Mouse (Mus musculus): Measurements from ENCODE around the gene Coil.

- TF ChIP-seq POLR2A (IDR thresholded peaks at IDR 0.05; ENCODE audit: insufficient read length, low read depth) (no peak), MYOG (IDR thresholded peaks at IDR 0.05; ENCODE audit: control insufficient read depth in 1 of 3, insufficient read depth in 1 of 3, insufficient read length in 2 of 3, low read depth in 2 of 3) (peak in 1 of 3 experiments; percentile 42), MAX (IDR thresholded peaks at IDR 0.05; ENCODE audit: low read depth) (no peak), MYOD1 (IDR thresholded peaks at IDR 0.05; ENCODE audit: control insufficient read depth in 1 of 3, insufficient read length in 2 of 3, low read depth in 2 of 3) (peak in 1 of 3 experiments; percentile 11)
These were observed 32.6 kb downstream of the Coil start for GRCm38 (mm10) chr11:89002621-89003020.
